Mouse (Mus musculus): ENCODE results near the gene Ltbp1.
"Not testable (repeated sequence)": the region's sequence is repeated elsewhere in the genome, so short reads cannot be mapped to it uniquely, and the experiment has no call there.

Ltbp1 gene

DNA sequence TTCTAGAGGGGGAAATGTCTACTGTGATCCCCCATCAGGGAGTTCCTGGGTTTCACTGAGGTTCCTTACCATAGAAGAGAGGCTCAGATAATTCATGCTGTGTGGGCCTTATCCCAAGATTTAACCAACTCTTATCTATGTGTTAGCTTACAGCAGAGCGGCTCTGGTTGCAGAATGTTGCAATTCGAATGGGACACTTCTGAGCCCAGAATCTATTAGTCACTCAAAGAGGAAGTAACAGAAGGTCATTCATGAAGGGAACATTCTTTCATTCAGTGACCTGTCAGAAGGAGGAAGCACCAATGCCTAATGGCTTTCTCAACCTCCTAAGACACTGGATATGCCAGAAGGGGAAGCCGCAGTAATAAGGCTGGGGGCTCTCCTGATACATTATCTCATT is 114.1 kb downstream of the Ltbp1 start:
- DNase-seq = peak; percentile 2

DNA sequence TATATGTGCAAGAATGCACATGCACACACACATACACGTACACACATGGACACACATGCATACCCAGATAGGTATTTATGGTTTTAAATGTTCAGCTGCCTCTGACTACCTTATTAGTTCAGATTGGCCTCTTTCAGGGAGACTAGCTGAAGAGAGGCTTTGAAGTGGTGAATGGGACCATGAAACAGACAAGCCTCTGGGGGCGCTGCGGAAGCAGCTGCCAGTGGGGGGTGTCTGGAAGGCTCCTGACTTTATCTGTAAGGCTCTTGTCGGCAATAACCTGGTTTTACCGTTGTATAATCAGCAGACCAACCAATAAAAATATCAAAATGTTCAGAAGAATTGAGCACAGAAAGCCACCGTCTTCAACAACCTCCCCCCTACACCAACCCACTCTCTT is 114.7 kb downstream of the Ltbp1 start:
- no peak for DNase-seq

DNA sequence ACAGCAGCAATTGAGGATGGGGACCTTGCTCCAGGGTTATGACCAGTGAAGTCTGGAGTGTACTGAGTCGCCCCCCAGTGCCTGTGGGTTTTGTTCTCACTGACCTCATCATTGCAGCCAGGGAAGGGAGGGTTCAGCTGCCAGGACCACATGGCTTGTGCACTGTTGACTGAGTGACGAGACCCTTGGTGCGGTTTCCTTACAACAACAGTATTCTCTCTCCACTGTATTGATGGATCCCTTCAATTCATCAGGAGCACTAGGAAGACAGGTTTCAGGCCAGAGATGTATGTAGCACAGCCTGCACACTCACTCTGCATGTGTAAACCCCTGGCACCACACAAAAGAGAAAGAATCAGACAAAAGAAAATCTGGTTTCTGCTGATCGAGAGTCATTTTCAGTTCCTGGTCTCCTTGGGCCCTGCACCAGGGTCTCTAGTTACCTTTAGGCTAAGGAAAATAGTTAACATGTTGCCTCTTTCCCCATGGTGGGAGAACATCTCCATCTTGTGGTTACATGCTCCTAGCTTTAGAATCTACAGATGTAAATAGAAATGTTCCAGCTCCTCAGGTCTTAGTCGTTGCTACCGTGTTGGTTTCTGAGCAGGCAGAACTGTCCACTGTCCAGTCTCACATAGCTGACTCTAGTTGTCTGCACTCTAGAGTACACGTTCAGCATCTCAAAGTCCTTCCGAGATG is 117.4 kb downstream of the Ltbp1 start:
- no peak for DNase-seq

DNA sequence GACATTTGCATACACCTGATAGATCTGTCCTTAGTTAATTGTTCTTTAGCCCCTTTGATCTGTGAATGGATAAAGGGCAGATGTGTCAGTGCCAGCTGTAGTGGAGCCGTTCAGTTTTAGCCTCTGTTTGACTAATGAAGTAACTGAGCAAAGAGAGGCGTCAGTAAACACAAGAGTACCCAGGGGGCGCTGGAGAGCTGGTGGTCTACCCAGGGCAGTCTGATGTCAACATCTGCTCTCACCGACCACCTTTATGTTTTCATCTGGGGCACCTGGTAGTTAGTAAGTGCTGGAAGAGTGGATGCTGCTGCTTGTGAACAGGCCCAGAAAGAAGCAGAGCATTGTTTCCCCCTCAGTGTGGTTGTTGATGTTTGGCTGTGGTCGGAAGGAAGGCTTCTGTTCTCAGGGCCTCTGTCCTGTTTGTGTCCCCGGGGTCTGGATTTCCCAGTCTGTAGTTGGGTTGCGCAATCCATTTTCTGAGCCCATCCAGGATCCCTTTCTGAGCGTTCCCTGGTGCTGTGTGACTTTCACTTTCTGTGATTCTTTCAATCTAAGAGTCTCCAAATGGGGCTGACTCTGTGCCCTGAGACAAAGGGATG is 123.1 kb downstream of the Ltbp1 start:
- DNase-seq = peak; percentile 10

DNA sequence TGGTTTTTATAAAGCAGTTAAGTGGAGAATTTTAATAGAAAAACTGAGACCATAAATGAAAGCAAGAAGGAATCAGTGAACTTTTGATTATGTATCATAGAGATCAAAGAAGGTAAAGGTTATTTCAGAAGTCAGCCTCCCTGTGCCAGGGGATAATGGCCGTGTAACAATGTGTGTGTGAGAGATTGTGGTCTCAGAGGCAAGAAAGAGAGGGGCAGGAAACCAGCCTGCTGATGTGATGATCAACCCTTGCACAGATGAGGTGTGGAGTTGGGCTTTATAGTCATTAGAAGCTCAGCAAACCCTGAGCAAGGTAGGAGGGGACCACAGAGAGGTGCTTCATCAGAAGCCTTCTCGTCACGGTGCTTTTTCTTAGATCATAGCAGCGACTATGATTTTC is 128.6 kb downstream of the Ltbp1 start:
- no peak for DNase-seq

DNA sequence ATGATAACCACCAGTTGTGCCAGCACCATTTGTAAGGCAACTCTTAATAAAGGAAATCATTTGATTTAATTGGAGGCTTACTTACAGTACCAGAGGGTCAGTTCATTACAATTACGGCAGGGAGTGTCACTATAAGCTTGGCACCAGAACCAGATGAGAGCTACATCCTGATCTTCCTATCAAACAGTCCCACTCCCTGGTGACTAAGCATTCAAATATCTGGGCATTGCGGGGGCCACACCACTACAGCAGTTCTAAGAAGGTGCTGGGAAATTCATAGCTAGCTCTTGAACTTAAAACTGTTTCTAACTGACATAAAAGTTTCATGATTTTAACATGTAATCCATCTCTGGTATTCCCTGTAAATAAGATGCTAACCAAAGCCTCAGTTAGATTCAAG is 134.4 kb downstream of the Ltbp1 start:
- no peak for DNase-seq

DNA sequence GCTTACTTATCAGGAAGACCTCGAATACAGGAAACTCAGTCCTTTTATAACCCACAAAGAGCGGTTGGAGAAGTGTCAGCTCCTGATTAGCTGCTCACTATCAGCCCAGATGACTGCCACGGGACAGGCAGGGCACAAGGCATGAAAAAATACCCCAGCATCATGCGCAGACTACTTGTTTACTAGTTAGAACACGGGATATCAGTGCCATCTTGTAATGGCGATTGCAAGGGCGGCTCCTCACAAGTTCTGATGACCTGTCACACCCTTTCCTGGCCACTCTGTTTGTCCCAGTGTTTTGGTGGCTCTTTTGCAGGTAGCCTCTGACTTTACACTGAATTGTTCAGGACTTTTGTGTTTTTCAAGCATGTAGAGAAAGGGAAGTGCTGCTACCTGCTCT is 137.5 kb downstream of the Ltbp1 start:
- not testable (repeated sequence) for DNase-seq

DNA sequence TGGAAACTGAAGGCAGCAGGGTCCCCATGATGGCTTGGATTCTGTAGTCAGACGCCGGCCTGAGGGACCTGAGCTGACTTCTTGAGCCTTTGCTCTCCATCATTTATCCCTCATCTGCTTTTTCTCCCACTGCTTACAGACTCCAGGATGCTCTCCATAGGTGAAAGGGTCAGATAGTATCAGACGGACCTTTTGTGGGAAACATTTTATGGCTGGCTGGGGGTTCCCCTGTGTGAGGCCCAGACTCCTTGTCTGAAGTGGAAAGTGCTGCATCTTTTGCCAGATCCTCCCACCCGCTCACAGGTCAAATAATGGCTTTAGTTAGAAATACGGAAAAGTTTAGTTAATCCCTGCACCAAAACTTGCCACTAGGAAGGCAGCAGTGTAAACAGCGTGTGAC is 138.6 kb downstream of the Ltbp1 start:
- DNase-seq = no peak

DNA sequence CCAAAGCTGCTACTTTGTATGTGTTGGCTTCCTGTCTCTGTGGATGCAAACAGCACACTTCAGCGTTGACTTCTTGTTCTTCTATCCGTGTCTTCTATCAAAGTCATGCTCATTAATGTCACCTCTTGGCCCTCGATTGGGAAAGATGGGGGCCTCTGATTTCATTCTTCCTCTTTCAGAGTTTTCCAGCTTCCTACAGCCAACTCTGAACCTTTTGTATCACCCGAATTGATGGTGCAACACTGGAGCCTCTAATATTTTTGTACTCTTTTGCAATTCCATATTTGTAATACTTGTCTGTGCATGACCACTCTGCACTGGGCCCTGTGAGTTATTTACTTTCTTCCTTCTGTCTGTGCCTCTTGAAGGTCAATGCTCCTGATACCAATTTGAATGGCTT is 141.8 kb downstream of the Ltbp1 start:
- DNase-seq = no peak

DNA sequence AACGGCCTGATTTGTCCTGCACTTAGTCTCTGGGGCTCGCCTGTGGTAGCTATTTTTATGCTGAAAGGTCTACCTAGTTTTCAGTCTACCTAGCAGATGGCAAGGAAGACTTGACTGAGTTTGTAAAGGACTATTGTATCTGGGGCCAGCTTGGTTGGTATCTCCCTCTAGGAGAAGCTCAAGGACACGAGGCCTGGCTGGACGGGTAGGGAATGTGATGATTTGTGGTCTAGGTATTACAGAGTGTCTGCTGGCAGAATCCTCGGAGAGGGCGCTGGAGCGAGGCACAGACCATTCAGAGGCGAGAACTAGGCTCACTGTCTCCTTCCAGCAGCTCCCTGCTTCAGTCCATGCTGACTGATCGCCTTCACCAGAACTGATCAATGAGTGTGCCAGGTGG is 146.4 kb downstream of the Ltbp1 start:
- no peak for DNase-seq

DNA sequence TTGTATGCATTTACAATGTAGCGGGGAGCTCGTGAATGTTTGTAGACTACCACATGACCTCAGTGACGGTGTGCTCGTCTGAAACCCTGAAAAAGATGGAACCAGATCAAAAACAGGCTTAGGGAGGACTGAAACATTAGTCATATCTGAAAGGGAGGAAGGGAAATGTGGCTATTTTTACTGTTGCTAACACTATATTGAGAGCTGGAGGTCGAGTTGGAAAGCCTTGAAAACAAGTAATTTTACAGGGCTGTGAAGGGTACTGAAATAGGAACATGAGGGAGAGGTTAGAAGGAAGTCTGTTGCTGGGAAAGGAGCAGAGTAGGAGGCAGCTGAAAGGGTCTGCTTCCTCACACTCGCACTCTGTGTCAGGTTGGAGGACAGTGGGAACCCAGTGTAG is 147.7 kb downstream of the Ltbp1 start:
- no peak for DNase-seq

DNA sequence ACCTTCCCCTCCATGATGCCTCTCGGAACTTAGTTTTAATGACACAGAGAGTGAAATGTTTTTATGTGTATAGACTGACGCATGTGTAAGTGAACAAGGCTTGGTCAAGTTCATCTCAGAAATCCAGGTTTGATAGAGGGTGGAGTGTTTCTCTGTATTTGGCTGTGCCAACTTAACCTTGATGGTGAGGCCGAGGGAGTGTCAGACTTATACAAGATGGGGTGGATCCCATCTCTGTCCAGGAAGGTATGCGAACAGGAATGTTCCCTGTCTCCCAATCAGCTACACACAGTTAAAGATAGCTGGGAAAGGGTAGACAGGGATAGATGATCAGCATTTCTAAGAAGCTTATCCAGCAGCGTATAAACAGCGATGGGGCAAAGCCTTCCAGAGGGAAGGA is 153.0 kb downstream of the Ltbp1 start:
- DNase-seq = no peak

DNA sequence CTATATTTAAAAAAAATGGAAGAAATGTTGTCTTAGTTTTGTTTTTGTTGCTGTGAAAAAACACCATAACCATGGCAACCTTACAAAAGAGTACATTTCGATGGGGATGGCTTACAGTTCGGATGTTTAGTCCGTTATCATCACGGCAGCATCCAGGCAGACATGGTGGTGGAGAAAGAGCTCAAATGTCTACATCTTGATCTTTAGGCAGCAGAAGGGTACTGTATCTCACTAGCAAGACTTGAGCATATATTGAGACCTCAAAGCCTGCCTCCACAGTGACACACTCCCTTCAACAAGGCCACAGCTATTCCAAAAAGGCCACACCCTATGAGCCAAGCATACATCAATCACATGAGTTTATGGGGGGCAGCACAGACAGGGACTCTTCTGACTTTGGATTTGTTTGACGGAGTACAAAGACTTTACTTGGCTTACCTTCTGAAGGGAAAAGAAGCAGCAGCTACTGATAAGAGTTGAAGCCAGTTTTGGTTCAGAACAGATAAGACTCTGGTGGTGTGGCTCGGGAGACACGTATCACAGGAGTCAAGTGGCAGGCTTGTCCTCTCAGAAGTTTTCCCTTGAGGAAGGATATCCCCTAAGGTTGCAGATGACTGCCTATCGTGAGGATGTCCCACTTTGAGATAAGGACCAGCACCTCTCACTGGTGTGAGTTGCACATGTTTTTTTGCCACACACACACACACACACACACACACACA is 153.9 kb downstream of the Ltbp1 start:
- DNase-seq = no peak

DNA sequence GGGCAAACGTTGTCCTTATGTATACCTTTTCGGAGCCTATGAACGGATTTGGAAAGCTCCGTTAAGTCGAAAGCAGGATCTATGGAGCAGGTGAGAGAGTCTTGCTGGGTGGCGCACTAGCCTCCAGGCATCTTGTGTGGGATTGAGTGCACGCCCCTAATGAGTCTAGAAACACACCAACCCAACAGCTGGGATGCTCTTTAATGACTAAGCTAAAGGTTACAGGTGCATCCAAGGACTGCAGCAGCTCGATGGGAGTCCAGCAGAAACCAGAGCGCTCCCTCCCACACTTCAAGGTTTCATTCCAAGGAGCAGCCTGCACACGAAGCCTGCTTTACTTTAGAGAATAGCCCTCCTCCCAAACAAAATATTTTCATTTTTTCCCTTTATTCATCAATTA is 155.7 kb downstream of the Ltbp1 start:
- DNase-seq = no peak

DNA sequence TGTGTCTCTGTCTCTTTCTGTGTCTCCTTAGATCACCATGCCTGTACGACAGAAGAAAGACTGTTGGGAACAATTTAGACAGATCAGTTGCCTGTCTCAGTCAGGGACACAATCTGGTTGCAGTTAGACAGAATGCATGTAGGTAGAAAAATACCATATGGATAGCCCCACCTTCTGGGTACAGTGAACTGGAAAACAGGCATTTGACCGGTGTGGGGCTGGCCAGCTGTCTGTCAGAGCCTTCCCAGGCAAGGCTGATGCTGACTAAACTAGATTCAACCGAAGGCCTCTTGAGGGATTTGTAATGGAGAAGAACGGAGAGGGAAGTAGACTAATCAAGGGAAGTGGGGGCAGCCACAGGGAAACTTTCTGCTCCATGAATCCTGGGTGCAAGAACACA is 156.6 kb downstream of the Ltbp1 start:
- no peak for DNase-seq

DNA sequence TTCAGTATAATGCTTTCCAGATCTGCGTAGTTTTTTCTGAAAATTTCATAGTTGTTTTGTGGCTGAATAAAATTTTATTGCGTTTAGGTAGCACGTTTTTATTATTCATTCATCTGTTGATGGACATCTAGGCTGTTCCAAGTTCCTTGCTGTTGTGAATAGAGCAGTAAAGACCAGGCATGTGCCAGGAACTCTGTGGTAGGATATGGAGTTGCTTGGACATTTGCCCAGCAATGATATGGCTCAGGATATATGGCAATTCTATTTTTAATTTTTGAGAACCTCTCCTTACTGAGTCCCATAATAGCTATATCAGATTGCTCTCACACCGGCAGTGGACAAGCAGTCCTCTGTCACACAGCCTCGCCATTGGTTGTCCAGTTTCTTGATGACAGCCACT is 159.2 kb downstream of the Ltbp1 start:
- no peak for DNase-seq

DNA sequence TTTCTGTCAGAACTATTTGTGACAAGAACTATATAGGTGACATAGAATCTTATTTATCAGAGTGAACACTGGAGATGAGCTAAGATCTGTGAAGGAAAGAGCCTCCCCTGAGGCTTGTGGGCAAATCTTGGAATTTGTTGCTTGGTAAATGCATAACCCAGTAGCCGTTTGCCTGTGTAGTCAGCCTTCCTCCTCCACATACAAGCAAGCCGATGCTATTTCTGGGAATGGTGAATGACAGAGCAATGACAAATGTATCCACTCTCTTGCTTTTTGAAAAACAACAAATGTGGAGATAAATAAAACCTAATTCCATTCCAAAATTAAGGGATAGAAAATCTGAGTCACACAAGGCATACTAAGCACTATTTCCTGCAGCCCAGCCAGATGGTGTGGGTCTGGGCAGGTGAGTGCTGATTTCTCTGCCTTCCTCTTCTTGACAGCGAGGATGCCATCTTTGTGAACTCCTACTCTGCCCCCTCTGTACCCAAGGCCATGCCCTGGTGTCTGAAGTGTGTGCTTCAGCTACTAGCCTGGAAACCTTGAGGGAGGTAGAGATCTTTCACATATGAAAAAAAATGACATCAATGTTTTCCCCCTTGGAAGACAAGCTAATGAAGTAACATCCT is 163.3 kb downstream of the Ltbp1 start:
- DNase-seq = no peak

DNA sequence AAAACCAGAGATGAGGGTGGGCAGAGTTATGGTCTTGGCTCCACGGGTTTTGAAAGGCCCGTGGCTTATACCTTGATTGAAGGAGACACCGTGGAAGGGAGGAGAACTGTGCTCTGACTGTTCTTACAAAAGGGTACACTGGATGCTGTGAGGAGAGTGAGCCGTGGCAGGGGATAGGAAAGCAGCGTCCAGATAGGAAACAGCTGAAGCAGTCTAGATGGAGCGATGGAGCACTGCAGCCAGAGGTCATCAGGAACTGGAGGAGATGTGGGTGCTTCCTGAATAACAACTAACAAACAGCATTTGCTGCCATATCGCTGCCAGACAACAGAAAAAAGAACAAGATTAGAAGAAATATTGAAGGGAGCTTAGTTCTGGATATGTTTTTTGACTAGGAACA is 166.3 kb downstream of the Ltbp1 start:
- no peak for DNase-seq

DNA sequence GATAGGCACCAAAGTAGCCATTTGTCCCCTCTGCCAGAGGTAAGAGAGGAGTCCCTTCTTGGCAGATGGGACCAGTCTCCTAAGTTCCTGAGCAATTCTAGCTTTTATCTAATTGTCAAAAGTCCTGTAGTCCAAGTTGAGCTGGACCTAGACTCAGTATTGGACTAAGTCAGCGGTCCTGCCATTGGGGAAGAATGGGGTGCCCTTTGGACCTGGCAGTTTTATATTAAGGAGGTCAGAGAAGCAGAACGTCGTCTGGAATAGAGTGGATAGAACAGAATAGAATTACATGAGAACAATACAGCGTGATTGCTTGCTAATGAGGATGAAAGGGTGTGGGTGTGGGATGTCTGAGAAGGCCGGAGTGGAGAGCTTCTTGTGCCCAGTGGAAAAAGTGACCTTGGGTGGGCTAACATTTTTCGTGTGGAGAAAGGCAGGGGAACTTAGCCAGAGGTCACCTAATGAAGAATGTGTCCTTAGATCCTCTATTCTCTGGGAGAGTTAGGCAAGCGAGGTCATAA is 167.4 kb downstream of the Ltbp1 start:
- DNase-seq = no peak

DNA sequence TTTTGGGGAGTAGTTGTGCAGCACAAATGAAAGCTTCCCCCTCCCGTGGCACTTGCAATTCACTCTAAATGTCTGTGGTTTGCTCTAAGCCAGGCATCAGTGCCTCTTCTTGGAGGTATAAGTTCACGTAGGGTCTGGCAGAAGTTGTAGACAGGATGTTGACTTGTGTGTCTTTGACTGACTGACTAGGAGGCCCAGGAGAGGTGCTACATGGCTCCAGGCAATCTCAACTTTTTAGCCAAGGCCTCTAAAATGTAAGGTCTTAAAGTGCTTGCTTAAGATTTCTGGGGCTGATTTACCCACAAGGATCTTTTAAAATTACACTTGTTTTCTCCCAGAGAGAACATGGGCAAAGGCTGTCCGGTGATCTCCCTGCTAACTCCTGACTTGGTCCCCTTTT is 169.1 kb downstream of the Ltbp1 start:
- no peak for DNase-seq

DNA sequence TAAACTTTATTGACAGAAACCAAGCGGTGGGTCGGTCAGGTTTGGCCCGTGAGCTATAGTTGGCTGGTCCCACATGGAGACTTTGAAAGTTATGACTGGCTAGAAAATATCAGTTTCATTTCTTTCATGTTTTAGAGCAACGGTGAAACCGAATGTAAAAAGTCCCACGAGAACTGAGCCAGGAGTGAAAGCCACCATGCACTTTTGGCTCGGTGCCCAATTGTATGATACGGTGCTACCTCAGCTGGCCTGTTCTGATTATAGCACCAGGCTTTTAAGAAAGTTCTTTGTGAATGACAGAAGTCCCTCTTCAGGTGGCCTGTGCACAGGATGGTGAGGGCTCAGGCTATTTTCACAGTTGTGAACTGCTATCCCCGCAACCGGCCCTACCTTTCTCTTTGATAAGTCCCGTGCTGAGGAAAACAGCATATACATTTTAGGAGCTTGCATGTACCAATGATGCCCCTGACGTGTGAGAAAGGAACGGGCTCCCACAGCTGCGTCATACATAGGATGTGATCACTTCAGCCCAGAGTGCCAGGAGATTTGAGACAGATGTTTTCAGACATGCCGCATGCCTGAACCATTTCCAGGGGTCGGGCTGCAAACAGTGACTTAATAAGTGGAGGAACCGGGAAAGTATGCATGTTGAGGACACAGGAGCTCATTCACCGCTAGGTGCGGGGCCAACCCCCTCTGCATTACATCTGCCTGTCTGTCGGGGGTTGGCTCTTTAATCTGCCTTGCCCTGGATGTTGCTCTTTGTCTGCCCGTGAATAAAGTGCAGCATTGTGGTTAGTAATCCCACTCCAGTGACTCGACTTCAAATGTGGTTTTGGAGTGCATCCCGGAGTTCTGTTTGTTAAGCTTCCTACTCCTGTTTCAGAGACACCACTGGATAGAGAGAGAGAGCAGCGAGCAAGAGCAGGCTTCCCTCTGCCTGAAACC is 172.8 kb downstream of the Ltbp1 start:
- no peak for DNase-seq

DNA sequence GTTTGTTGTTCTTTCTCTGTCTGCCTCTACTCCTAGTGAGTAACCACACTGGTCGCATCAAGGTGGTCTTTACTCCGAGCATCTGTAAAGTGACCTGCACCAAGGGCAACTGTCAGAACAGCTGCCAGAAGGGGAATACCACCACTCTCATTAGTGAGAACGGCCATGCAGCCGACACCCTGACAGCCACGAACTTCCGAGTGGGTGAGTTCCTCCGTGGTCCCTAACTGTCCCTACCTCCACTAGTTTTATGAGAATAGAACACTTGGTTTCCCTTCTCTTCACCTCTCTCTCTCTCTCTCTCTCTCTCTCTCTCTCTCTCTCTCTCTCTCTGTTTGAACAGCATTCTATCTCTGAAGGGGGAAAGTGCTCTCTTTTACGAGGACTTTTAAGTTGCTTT is 173.6 kb downstream of the Ltbp1 start:
- DNase-seq = no peak

DNA sequence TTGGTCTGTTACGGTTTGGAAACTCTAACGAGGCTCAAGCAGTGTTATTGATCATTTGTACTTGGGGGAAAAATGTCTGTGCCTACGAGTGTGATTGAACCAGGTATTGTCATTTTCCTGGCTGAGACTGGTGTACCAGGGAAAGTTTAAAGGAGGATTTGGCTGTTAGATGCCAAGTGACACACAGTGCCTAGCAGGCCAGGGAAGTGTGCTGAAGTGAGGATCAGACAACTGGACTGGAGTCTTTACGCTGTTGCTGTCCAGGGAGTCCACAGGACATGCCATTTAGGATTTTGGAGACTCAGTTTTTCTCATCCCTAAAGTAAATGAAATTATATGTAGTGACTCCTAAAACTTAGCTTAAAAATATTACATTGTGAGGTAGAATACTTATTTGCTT is 174.9 kb downstream of the Ltbp1 start:
- DNase-seq = no peak
